Mouse (Mus musculus) kidney, adult 2 months (tissue): ENCODE measurements around the gene Acad10.

Source experiments
- CTCF ChIP-seq: fragments of 200-500 bp; conservative IDR thresholded peaks from 2 replicates; pipeline ENCODE4 v1.5.1; 2011; ENCODE audit warnings: low read depth, mild to moderate bottlenecking, control low read depth, low read length, moderate library complexity, mixed read lengths; ENCODE audit not compliant: insufficient read depth, insufficient read length
- POLR2A ChIP-seq: fragments of 200-500 bp; IDR thresholded peaks from one replicate; pipeline ENCODE4 v1.6.1; 2011; ENCODE audit warnings: low read depth, low read length, control low read depth

GRCm38 (mm10) chr5:121592064-121592815 lies 68.1 kb downstream of the Acad10 start:
- TF ChIP-seq POLR2A: no peak
- no peak for TF ChIP-seq CTCF
